Mouse (Mus musculus) heart, postnatal 0 days (tissue): ENCODE measurements at regions not wholly inside any gene's neighbourhood (a gene's known extent, or its start where the extent isn't known, plus 50 kb on each side); places are given as distances from the start of the nearest gene placed in this dataset.

Experiments
- ATAC-seq: fragments of 200-750 bp; cut with Nextera tagmentation; 2 replicates; pipeline ENCODE4 v1.8.0; 2017; ENCODE audit warnings: low read depth, moderate number of reproducible peaks, moderate library complexity; ENCODE audit not compliant: insufficient read depth
- DNase-seq: peaks from one replicate; pipeline ENCODE4 v3.0.0-alpha.2; 2016; ENCODE audit warnings: low spot score
- H3K27ac ChIP-seq: fragments of 300-500 bp; sonication (generic); 2 replicates; pipeline ENCODE4 v1.5.1; 2014; ENCODE audit warnings: low read depth, mild to moderate bottlenecking
- H3K27me3 ChIP-seq: fragments of 300-500 bp; sonication (generic); 2 replicates; pipeline ENCODE4 v1.6.1; 2014; ENCODE audit warnings: low read length, mixed read lengths; ENCODE audit not compliant: control insufficient read depth, insufficient read depth
- H3K36me3 ChIP-seq: fragments of 300-500 bp; sonication (generic); replicated peaks from 2 replicates; pipeline ENCODE4 v1.6.1; 2014; ENCODE audit warnings: low read length, mixed read lengths; ENCODE audit not compliant: control insufficient read depth, insufficient read depth
- H3K4me1 ChIP-seq: fragments of 300-500 bp; sonication (generic); 2 replicates; pipeline ENCODE4 v1.6.1; 2014; ENCODE audit warnings: antibody characterized with exemption; ENCODE audit not compliant: control insufficient read depth, insufficient read depth
- H3K4me2 ChIP-seq: fragments of 300-500 bp; sonication (generic); 2 replicates; pipeline ENCODE4 v1.6.1; 2014; ENCODE audit warnings: low read depth, mild to moderate bottlenecking, low read length, moderate library complexity
- H3K4me3 ChIP-seq: fragments of 300-500 bp; sonication (generic); 2 replicates; pipeline ENCODE4 v1.5.1; 2014; ENCODE audit warnings: low read depth, low read length
- H3K9ac ChIP-seq: fragments of 300-500 bp; sonication (generic); replicated peaks from 2 replicates; pipeline ENCODE4 v1.6.1; 2014; ENCODE audit warnings: low read depth, low read length, mixed read lengths
- H3K9me3 ChIP-seq: fragments of 300-500 bp; sonication (generic); replicated peaks from 2 replicates; pipeline ENCODE4 v1.6.1; 2016; ENCODE audit warnings: low read length; ENCODE audit not compliant: control insufficient read depth
- CTCF ChIP-seq: IDR thresholded peaks from 2 replicates; pipeline ENCODE4 v1.5.1; 2016; ENCODE audit warnings: antibody characterized with exemption, control low read depth, low read depth
- EP300 ChIP-seq: IDR thresholded peaks from 2 replicates; pipeline ENCODE4 v1.6.1; 2016; ENCODE audit warnings: antibody characterized with exemption, low read depth
- whole genome bisulfite sequencing: fragments of 180-500 bp; shearing (Covaris S2); extraction: QIAGEN DNeasy Blood & Tissue Kit; methylation state at CpG from one replicate; pipeline ENCODE4 v1.1.7; 2014; 5-methylcytosine and 5-hydroxymethylcytosine counted together

DNA sequence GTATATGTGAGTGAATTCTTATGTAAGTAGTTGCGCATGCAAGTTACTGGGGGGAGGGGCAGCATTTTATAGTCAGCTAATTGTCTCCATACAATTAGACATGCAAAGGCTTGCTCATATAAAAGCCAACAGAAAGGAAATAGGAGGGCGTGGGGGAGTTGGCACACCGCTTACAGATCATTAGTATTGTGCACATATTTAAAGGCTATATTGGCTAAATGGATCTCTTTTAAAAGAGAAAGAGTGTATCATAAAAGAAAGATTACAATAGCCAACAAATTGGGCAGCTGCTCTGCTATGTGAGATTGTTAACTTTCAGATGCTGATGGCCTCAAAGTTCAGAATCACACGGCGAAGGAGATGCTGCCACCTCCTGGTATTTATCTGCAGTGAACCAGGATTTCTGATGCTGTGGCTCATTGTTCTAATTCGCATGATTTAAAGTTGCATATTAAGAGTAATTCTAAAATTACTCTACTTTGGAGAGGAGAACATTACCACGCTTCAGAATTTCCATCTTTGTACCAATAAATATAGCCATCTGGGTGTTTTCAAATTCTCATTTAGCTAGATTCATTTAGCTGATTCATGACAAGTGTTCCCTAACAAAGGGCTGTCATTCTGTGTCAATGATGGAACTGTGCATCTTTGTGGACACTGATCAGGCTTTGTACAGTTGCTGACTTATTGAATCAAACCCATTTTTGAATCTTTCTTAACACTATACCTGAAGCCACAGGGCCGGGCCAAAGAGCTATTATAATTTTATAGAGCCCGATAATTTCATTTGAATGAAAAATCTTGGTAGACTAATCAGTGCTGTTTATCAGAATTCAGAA lies 156.7 kb upstream of the Pdzrn3 start:
- 49% methylated on average over 9 of the region's 9 CpGs for WGBS
- TF ChIP-seq CTCF: peak; percentile 82
- no peak for TF ChIP-seq EP300
- ATAC-seq (no peak), DNase-seq (peak; percentile 48)
- Histone ChIP-seq H3K9me3 (no peaks in the 10 kb centered on the region), H3K4me3 (no peak overlapping the region), H3K4me2 (no peak overlapping the region), H3K4me1 (no peaks in the 10 kb centered on the region), H3K27me3 (no peaks in the 10 kb centered on the region), H3K9ac (no peak overlapping the region), H3K36me3 (no peaks in the 10 kb centered on the region), H3K27ac (no peak overlapping the region)

GRCm38 (mm10) chr6:101532436-101532835 lies 154.7 kb upstream of the Pdzrn3 start:
- TF ChIP-seq EP300 (no peak), CTCF (no peak)
- ATAC-seq (peak; percentile 74), DNase-seq (peak; percentile 24)
- Histone ChIP-seq H3K27me3 (no peaks in the 10 kb centered on the region), H3K9ac (no peak overlapping the region), H3K9me3 (no peaks in the 10 kb centered on the region), H3K27ac (peak overlapping the region; percentile 21; the same call in 1 of the 2 replicates), H3K4me3 (peak overlapping the region; percentile 3; the same call in 1 of the 2 replicates), H3K36me3 (no peaks in the 10 kb centered on the region), H3K4me1 (no peaks in the 10 kb centered on the region), H3K4me2 (peak overlapping the region; percentile 31)
- WGBS: 17% methylated on average over 7 of the region's 7 CpGs

- ATAC-seq (no peak), DNase-seq (no peak)
- H3K36me3 ChIP-seq: no peaks in the 10 kb centered on the region
- H3K9me3 ChIP-seq: no peaks in the 10 kb centered on the region
- H3K4me2 ChIP-seq: peak overlapping the region; percentile 31; the same call in 1 of the 2 replicates
- H3K9ac ChIP-seq: no peak overlapping the region
- peak overlapping the region; percentile 21; the same call in 1 of the 2 replicates for H3K27ac ChIP-seq
- no peaks in the 10 kb centered on the region for H3K4me1 ChIP-seq
- H3K27me3 ChIP-seq: no peaks in the 10 kb centered on the region
- H3K4me3 ChIP-seq: no peak overlapping the region
- TF ChIP-seq EP300 (no peak), CTCF (no peak)
- WGBS: 60% methylated on average over 5 of the region's 5 CpGs
These were observed 154.2 kb upstream of the Pdzrn3 start for GRCm38 (mm10) chr6:101531914-101532313.

GRCm38 (mm10) chr6:101525129-101525528 lies 147.4 kb upstream of the Pdzrn3 start:
- 65% methylated on average over 2 of the region's 2 CpGs for WGBS
- H3K27ac ChIP-seq: no peak overlapping the region
- no peak for ATAC-seq

GRCm38 (mm10) chr6:101521316-101521715 lies 143.6 kb upstream of the Pdzrn3 start:
- no peak overlapping the region for H3K9ac ChIP-seq
- H3K9me3 ChIP-seq: no peaks in the 10 kb centered on the region
- no peak for TF ChIP-seq EP300
- TF ChIP-seq CTCF: no peak
- H3K4me2 ChIP-seq: no peak overlapping the region
- ATAC-seq (no peak), DNase-seq (no peak)
- peaks cover 12% of the 10 kb centered on the region; the same call in 1 of the 2 replicates for H3K4me1 ChIP-seq
- 91% methylated on average over 6 of the region's 6 CpGs for WGBS
- no peak overlapping the region for H3K27ac ChIP-seq
- H3K4me3 ChIP-seq: no peak overlapping the region
- H3K36me3 ChIP-seq: no peaks in the 10 kb centered on the region
- H3K27me3 ChIP-seq: no peaks in the 10 kb centered on the region

More at GRCm38 (mm10) chr6:101525129-101525528, 147.4 kb upstream of the Pdzrn3 start:
- Histone ChIP-seq H3K27me3 (no peaks in the 10 kb centered on the region), H3K9ac (no peak overlapping the region), H3K36me3 (no peaks in the 10 kb centered on the region), H3K9me3 (no peaks in the 10 kb centered on the region), H3K4me3 (no peak overlapping the region), H3K4me1 (peaks cover 4% of the 10 kb centered on the region; the same call in 1 of the 2 replicates), H3K4me2 (no peak overlapping the region)
- no peak for TF ChIP-seq CTCF
- no peak for TF ChIP-seq EP300
- no peak for DNase-seq

DNA sequence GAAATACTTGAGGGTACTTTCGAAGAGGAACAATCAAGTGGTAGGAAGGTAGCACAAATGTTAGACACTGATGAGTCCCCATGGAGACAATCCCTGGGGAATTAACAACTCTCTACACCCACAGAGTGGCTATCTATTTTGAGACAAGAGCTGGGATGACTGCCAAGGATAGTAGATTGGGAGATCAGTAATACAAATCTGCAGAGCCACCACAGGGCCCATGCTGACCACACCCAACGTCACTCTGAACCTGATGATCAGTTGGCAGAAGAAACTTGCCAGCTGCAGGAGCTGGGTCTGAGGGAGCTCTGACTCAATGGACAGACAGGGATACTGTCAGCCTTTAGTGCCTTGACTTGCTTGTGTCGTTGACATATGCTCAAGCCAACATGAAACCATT lies 143.1 kb upstream of the Pdzrn3 start:
- TF ChIP-seq CTCF (no peak), EP300 (no peak)
- H3K4me2 ChIP-seq: no peak overlapping the region
- 55% methylated on average over 3 of the region's 3 CpGs for WGBS
- no peak overlapping the region for H3K9ac ChIP-seq
- no peaks in the 10 kb centered on the region for H3K9me3 ChIP-seq
- no peak overlapping the region for H3K27ac ChIP-seq
- no peaks in the 10 kb centered on the region for H3K36me3 ChIP-seq
- no peaks in the 10 kb centered on the region for H3K27me3 ChIP-seq
- no peak overlapping the region for H3K4me3 ChIP-seq
- H3K4me1 ChIP-seq: peaks cover 12% of the 10 kb centered on the region; the same call in 1 of the 2 replicates
- ATAC-seq (no peak), DNase-seq (no peak)
